Mouse (Mus musculus) kidney, embryonic 15.5 days (tissue): ENCODE results near the gene Cotl1. TPM values are rescaled to one million over a fixed set of nuclear protein-coding genes. Genes with fewer than 3 reads are reported as not detected.

Experiments used
- ATAC-seq: fragments of 200-750 bp; cut with Nextera tagmentation; replicated peaks from 2 replicates; pipeline ENCODE4 v1.8.0; 2017; ENCODE audit warnings: moderate TSS enrichment; ENCODE audit not compliant: low FRiP score
- H3K27ac ChIP-seq: fragments of 300-500 bp; sonication (generic); 2 replicates; pipeline ENCODE4 v1.5.1; 2015; ENCODE audit warnings: mild to moderate bottlenecking, inconsistent platforms
- H3K27me3 ChIP-seq: fragments of 300-500 bp; sonication (generic); 2 replicates; pipeline ENCODE4 v1.6.1; 2015; ENCODE audit warnings: inconsistent platforms
- H3K36me3 ChIP-seq: fragments of 300-500 bp; sonication (generic); 2 replicates; pipeline ENCODE4 v1.6.1; 2015; ENCODE audit warnings: inconsistent platforms
- H3K4me1 ChIP-seq: fragments of 300-500 bp; sonication (generic); 2 replicates; pipeline ENCODE4 v1.6.1; 2015; ENCODE audit warnings: inconsistent platforms
- H3K4me2 ChIP-seq: fragments of 300-500 bp; sonication (generic); 2 replicates; pipeline ENCODE4 v1.6.1; 2015; ENCODE audit warnings: moderate library complexity, mild to moderate bottlenecking, inconsistent platforms
- H3K4me3 ChIP-seq: fragments of 300-500 bp; sonication (generic); replicated peaks from 2 replicates; pipeline ENCODE4 v1.5.1; 2015; ENCODE audit warnings: mild to moderate bottlenecking, inconsistent platforms
- H3K9ac ChIP-seq: fragments of 300-500 bp; sonication (generic); 2 replicates; pipeline ENCODE4 v1.6.1; 2015; ENCODE audit warnings: mild to moderate bottlenecking, inconsistent platforms
- H3K9me3 ChIP-seq: fragments of 300-500 bp; sonication (generic); replicated peaks from 2 replicates; pipeline ENCODE4 v1.6.1; 2016; ENCODE audit warnings: inconsistent platforms
- WGBS: fragments of 180-500 bp; shearing (Covaris S2); methylation state at CpG from one replicate; pipeline ENCODE4 v1.1.7; 2015; ENCODE audit warnings: mixed read lengths; 5-methylcytosine and 5-hydroxymethylcytosine counted together
- polyA plus RNA-seq: library from polyadenylated mRNA; unstranded; fragments of >200 nt; fragmentation: Nextera tagmentation; extraction: Ambion mirVana; gene quantifications from 2 replicates; pipeline ENCODE4 v1.2.1, GENCODE M21; 2015

Gene Cotl1
- polyA plus RNA-seq, 1 experiment from 2014 or later = 138 TPM

DNA sequence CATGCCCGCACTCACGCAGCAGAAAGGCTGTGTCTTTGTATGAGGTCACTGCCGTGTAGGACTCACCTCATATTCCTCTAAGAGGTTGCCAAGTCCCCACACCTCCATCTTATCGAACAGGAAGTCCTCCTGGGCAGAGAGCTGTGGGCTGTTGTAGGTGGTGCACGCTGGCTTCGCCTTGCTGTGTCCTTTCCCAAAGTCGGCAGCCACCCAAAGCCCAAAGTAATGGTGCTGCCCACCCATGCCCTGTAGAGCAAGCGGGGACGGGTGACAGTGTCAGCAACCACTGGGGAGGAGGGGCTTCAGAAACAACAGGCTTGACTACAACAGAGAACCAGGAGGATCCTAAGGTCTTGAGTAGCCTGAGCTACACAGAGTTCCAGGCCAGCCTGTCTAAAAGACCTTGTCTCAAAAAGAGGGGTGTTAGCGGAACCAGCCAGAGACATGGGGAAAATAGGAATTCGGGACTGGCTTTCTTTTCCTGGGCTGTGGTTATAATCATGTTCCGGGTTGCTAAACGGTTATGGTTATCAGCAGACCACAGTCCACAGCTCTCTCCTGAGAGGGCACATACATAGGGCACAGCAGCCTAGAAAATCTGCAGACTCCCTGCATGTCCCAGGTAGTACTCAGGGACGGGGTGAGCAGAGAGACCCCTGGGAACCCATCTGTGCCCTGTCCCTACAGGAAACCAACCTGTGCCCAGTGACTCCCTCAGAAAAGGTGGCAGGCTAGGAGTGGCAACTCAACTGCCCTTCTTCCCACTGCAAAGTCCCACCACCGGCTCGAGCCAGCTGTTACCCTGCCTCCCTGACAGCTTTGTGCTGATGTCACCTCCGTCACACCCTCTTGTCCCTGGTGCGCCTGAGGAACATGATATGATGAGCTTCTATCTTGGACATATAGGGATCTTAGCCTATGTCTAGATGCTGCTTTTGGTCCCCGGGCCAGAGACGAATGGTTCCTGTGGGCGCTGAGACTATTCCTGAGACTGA lies 77.8 kb downstream of the Cotl1 start:
- Histone ChIP-seq H3K36me3 (peaks cover 25% of the 10 kb centered on the region), H3K9ac (no peak overlapping the region), H3K27ac (no peak overlapping the region), H3K9me3 (no peaks in the 10 kb centered on the region), H3K27me3 (no peaks in the 10 kb centered on the region), H3K4me3 (no peak overlapping the region), H3K4me1 (0 out of 2 replicates have a peak, but pooled peaks cover 6% of the 10 kb centered on the region), H3K4me2 (no peak overlapping the region)
- ATAC-seq = no peak
- 83% methylated on average over 21 of the region's 21 CpGs for WGBS

DNA sequence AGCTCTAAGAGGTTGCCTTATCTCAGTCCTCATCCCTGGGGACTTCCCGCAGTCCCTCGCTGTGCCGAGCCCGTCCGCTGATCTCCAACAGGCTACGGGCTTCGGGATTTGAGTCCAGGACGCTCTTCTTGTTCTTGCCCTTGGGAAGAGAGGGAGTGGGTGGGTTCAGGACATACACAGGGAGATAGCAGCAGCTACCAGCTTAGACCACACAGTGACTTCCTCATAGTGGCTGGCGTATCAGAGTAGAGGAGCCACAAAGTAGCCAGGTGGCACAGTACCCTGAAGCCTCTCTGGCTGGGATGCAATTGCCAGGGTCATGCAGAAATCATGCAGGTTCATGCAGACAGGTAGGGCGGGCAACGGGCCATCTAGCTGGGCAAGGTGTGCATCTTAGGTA lies 78.7 kb downstream of the Cotl1 start:
- Histone ChIP-seq H3K9me3 (no peaks in the 10 kb centered on the region), H3K4me1 (peaks cover 7% of the 10 kb centered on the region), H3K4me3 (no peak overlapping the region), H3K27me3 (no peaks in the 10 kb centered on the region), H3K27ac (no peak overlapping the region), H3K9ac (no peak overlapping the region), H3K36me3 (peaks cover 18% of the 10 kb centered on the region; the same call in 1 of the 2 replicates), H3K4me2 (no peak overlapping the region)
- ATAC-seq = no peak
- WGBS = 94% methylated on average over 11 of the region's 11 CpGs

Other genes with a start within 250 kb of the Cotl1 start
- gene Taf1c, start 235.3 kb downstream of the Cotl1 start, polyA plus RNA-seq = 10.8 and 12.9 TPM in 2 replicates
- not detected in 2 replicates for gene Adad2, start 227.8 kb downstream of the Cotl1 start, polyA plus RNA-seq
- 0.05 TPM in 1 of 2 replicates, not detected in the other for gene Kcng4, start 204.9 kb downstream of the Cotl1 start, polyA plus RNA-seq
- 2.3 and 3.0 TPM in 2 replicates for gene Wfdc1, start 174.2 kb downstream of the Cotl1 start, polyA plus RNA-seq
- gene Atp2c2, start 140.5 kb downstream of the Cotl1 start, polyA plus RNA-seq = 1.6 and 2.7 TPM in 2 replicates
- 14.9 and 15.0 TPM in 2 replicates for gene Tldc1, start 62.1 kb downstream of the Cotl1 start, polyA plus RNA-seq
- gene Klhl36, start 21.7 kb upstream of the Cotl1 start, polyA plus RNA-seq = 16.7 and 18.4 TPM in 2 replicates
- 148 and 167 TPM in 2 replicates for gene Usp10, start 69.8 kb upstream of the Cotl1 start, polyA plus RNA-seq
- 0.99 and 7.4 TPM in 2 replicates for gene Gm20388, start 70.3 kb upstream of the Cotl1 start, polyA plus RNA-seq
- 7.7 and 11.1 TPM in 2 replicates for gene Crispld2, start 151.9 kb upstream of the Cotl1 start, polyA plus RNA-seq